Mouse (Mus musculus): ENCODE data around the gene Mapre1. TPM values are rescaled to one million over a fixed set of nuclear protein-coding genes. Genes with fewer than 3 reads are reported as not detected.
"Not testable (repeated sequence)": the region's sequence is repeated elsewhere in the genome, so short reads cannot be mapped to it uniquely, and the experiment has no call there.

Mapre1 gene
- polyA plus RNA-seq (2012; rRNA removed): 5.0 and 5.1 TPM in 2 replicates

DNA sequence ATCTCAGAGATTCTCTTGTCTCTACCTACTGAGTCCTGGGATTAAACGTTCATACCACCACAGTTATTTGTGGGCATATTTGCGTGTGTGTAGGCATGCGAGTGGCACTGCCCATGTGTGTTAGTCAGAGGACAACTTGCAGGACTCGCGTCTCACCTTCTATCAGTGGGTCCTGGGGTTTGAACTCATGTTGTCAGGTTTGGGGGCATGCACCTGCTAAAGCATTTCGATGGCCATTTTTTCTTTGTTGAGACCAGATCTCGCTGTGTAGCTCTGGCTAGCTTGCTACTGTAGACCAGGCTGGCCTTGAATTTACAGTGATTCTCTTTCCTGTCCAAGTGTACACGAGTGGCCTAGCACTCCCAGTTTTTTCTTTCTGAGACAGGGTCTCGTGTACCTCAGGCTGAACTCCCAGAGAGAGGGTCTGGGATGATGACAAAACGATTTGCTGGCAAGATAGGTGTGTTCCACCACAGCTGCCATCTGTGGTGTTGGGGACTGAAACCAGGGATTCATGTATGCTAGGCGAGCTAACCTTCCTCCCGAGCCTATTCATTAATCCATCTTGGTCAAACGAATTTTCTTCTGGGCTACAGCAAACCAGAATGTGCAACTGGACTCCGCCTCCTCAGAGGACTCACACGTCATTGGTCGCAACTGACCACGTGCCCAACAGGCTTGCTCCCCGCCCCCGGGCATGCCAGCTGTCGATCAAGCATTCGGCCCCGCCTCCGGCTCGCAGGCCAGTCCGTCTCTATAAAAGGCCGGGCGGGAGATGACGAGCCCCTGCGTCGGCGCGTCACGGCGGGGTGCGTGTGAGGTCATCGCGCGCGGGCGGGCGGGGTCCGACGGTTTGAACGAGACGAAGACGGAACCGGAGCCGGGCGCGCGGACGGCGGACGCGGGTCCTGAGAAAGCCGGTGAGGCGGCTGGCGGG lies at the start of gene Mapre1:
Gene Mapre1 (plus strand): TSS at position 775 of the 937 bp plus-strand sequence.
- 11% methylated on average over 58 of the region's 58 CpGs for WGBS
- Histone ChIP-seq H3K27ac (ENCODE audit: insufficient read depth, low read length) (peak within 1 kb of the TSS; percentile 90), H3K27me3 (ENCODE audit: control insufficient read depth, insufficient read depth, low read length) (no peaks in the 10 kb centered on the region), H3K4me3 (ENCODE audit: extremely low read depth, insufficient read depth, insufficient read length) (peak within 1 kb of the TSS; percentile 75), H3K36me3 (ENCODE audit: control insufficient read depth, insufficient read depth, low read length) (no peaks in the 10 kb centered on the region), H3K4me1 (ENCODE audit: control insufficient read depth, insufficient read depth, insufficient read length) (peaks cover 6% of the 10 kb centered on the region; the same call in 1 of the 2 replicates)
- DNase-seq (ENCODE audit: low read depth in 1 of 2, low spot score in 2 of 2): peak; percentile 96 to 100
- TF ChIP-seq POLR2A (IDR thresholded peaks at IDR 0.05; ENCODE audit: low read depth, low read length) (no peak), CTCF (IDR thresholded peaks at IDR 0.05; ENCODE audit: extremely low read depth, insufficient read depth, insufficient read length, insufficient replicate concordance) (no peak)

DNA sequence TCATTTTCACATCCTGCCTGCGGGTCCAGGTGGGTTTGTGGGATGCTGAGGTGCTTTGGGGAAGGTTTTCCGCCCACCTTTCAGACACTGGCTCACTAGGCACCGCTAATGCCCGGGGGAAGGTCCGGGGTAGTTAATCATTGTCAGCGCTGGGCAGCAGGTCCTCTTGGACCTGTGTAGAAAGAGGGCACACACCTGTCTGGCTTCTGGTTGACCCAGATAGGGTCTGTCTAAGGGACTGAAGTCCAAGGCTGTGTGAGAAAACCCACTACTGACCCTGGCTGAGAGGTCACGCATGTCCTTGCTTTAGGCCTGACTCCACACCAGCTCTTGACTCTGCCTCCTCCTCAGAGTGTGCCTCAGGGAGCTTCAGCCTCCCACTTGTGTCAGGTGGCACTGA lies 47.7 kb upstream of the Mapre1 start:
- H3K4me3 ChIP-seq (ENCODE audit: extremely low read depth, insufficient read depth, insufficient read length); H3K27ac ChIP-seq (ENCODE audit: insufficient read depth, low read length); H3K36me3 ChIP-seq (ENCODE audit: control insufficient read depth, insufficient read depth, low read length); DNase-seq (ENCODE audit: low read depth in 1 of 2, low spot score in 2 of 2); H3K27me3 ChIP-seq (ENCODE audit: control insufficient read depth, insufficient read depth, low read length); H3K4me1 ChIP-seq (ENCODE audit: control insufficient read depth, insufficient read depth, insufficient read length): not testable (repeated sequence)
- WGBS: 86% methylated on average over 7 of the region's 7 CpGs

DNA sequence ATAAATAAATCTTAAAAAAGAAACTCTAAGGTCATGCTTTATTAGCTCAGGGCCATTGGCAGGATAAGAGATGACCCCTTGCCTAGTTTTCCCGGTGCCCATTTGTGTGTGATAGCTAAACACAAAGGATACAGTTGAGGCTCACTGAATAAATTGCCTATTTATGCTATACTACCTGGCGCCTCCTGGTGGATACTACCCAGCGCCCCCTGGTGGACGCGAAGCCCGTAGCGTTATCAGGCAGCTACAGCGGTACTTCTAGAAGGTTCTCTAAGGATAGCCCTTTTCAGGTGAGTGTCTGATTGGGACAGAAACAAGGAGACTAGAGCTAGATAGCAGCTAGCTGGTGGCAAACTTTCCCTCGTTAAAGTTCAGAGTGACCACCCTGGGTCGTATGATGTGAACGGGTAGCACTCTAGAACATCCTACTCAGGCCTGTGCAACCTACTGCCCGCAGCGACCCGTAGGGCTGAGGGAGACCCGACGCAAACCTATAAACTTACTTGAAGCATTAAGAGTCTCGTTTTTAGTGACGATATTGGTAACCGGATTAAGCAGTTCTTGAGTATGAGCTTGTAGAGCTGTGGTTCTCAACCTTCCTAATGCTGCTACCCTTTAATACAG lies 46.5 kb upstream of the Mapre1 start:
- H3K27me3 ChIP-seq (ENCODE audit: control insufficient read depth, insufficient read depth, low read length): no peaks in the 10 kb centered on the region
- H3K36me3 ChIP-seq (ENCODE audit: control insufficient read depth, insufficient read depth, low read length): no peaks in the 10 kb centered on the region
- TF ChIP-seq CTCF (IDR thresholded peaks at IDR 0.05; ENCODE audit: extremely low read depth, insufficient read depth, insufficient read length, insufficient replicate concordance): peak; percentile 81; the same call in 1 of the 2 replicates
- no peak for TF ChIP-seq POLR2A (IDR thresholded peaks at IDR 0.05; ENCODE audit: low read depth, low read length)
- no peak overlapping the region for H3K27ac ChIP-seq (ENCODE audit: insufficient read depth, low read length)
- WGBS: 60% methylated on average over 19 of the region's 19 CpGs
- H3K4me1 ChIP-seq (ENCODE audit: control insufficient read depth, insufficient read depth, insufficient read length): no peaks in the 10 kb centered on the region
- DNase-seq (ENCODE audit: low read depth in 1 of 2, low spot score in 2 of 2): peak; percentile 19 to 57
- H3K4me3 ChIP-seq (ENCODE audit: extremely low read depth, insufficient read depth, insufficient read length): no peak overlapping the region

DNA sequence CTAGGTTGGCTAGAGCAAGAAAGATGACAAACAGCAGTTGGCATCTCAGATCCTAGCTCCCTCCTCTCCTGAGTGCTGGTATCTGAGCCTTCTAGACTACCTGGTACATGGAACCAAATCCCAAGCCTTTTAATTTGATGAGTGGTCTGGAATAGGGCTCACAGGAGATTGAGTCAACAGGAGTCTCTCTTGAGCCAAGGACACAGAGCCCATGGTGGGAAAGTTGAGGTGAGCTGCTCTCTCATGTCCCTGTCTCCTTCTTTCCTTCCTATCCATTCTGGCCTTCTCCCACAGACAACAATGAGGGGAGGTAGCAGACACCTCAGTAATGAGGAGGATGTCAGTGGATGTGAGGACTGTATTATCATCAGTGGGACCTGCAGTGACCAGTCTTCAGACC lies 44.7 kb upstream of the Mapre1 start, which contains the start of gene Dnmt3c:
Gene Dnmt3c (plus strand): TSS at position 301 of the 400 bp plus-strand sequence.
- H3K4me1 ChIP-seq (ENCODE audit: control insufficient read depth, insufficient read depth, insufficient read length): no peaks in the 10 kb centered on the region
- no peak for DNase-seq (ENCODE audit: low read depth in 1 of 2, low spot score in 2 of 2)
- no peak within 1 kb of the TSS for H3K4me3 ChIP-seq (ENCODE audit: extremely low read depth, insufficient read depth, insufficient read length)
- H3K36me3 ChIP-seq (ENCODE audit: control insufficient read depth, insufficient read depth, low read length): no peaks in the 10 kb centered on the region
- H3K27me3 ChIP-seq (ENCODE audit: control insufficient read depth, insufficient read depth, low read length): no peaks in the 10 kb centered on the region
- no peak within 1 kb of the TSS for H3K27ac ChIP-seq (ENCODE audit: insufficient read depth, low read length)
- TF ChIP-seq POLR2A (IDR thresholded peaks at IDR 0.05; ENCODE audit: low read depth, low read length) (no peak), CTCF (IDR thresholded peaks at IDR 0.05; ENCODE audit: extremely low read depth, insufficient read depth, insufficient read length, insufficient replicate concordance) (no peak)

DNA sequence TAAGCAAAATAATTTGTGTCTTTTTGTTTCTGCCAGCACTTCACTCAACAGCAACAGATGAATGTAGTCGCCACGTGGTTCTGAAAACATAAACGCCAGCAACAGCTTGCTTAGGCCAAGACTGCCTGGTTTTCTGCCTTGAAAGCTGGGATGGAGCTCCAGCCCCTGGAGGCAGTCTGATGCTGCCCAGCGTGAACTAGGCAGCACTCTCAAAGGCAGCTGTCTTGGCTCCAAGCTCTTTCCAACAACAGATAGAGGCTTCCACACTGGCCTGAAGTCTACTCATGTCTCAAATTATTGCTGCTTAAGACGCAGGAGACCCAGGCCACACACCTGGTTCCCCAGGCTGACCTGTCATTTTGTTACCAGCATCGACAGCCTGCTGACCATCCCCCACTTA lies 37.7 kb upstream of the Mapre1 start:
- no peak for TF ChIP-seq CTCF (IDR thresholded peaks at IDR 0.05; ENCODE audit: extremely low read depth, insufficient read depth, insufficient read length, insufficient replicate concordance)
- TF ChIP-seq POLR2A (IDR thresholded peaks at IDR 0.05; ENCODE audit: low read depth, low read length): no peak
- no peak overlapping the region for H3K4me3 ChIP-seq (ENCODE audit: extremely low read depth, insufficient read depth, insufficient read length)
- 74% methylated on average over 6 of the region's 6 CpGs for WGBS
- DNase-seq (ENCODE audit: low read depth in 1 of 2, low spot score in 2 of 2): no peak
- no peaks in the 10 kb centered on the region for H3K27me3 ChIP-seq (ENCODE audit: control insufficient read depth, insufficient read depth, low read length)
- no peak overlapping the region for H3K27ac ChIP-seq (ENCODE audit: insufficient read depth, low read length)
- H3K4me1 ChIP-seq (ENCODE audit: control insufficient read depth, insufficient read depth, insufficient read length): no peaks in the 10 kb centered on the region
- H3K36me3 ChIP-seq (ENCODE audit: control insufficient read depth, insufficient read depth, low read length): no peaks in the 10 kb centered on the region

DNA sequence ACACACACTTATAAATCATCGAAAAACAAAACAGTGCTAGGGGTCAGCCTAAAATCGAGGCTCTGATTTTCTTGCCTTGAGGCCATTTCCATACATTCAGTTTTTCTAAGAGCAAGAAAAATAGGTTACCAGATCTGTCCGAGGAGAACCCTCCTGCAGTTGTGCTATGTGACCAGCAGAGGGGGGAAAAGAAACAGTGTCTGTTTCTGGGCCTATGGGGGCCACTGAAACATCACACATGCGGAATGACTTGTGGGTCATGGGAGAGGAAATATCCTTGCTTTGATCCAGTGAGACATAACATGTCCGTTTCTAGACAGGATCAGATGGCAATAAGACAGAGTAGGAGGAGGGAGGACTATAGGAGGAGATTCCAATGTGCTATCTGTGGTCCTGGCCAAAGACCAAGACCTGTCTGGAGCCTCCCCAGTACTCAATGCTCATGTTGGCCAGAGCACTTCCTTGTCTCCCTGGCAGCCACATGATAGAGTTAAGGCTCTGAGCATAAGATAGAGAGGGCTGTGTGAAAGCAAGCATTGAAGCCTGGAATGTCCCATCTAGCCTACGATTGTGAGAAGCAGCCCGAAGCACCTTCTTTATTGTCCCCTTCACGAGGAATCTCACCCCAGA lies 30.3 kb upstream of the Mapre1 start:
- no peak for DNase-seq (ENCODE audit: low read depth in 1 of 2, low spot score in 2 of 2)
- no peaks in the 10 kb centered on the region for H3K27me3 ChIP-seq (ENCODE audit: control insufficient read depth, insufficient read depth, low read length)
- 49% methylated on average over 8 of the region's 8 CpGs for WGBS
- H3K27ac ChIP-seq (ENCODE audit: insufficient read depth, low read length): no peak overlapping the region
- TF ChIP-seq POLR2A (IDR thresholded peaks at IDR 0.05; ENCODE audit: low read depth, low read length) (no peak), CTCF (IDR thresholded peaks at IDR 0.05; ENCODE audit: extremely low read depth, insufficient read depth, insufficient read length, insufficient replicate concordance) (peak; percentile 43; the same call in 1 of the 2 replicates)
- no peak overlapping the region for H3K4me3 ChIP-seq (ENCODE audit: extremely low read depth, insufficient read depth, insufficient read length)
- no peaks in the 10 kb centered on the region for H3K36me3 ChIP-seq (ENCODE audit: control insufficient read depth, insufficient read depth, low read length)
- H3K4me1 ChIP-seq (ENCODE audit: control insufficient read depth, insufficient read depth, insufficient read length): no peaks in the 10 kb centered on the region

Data from spleen, adult 2 months (tissue).